Mouse (Mus musculus) layer of hippocampus, adult 2 months (tissue): ENCODE results near the gene Acad12. TPM values are rescaled to one million over a fixed set of nuclear protein-coding genes. Genes with fewer than 3 reads are reported as not detected.
"Not testable (repeated sequence)": the region's sequence is repeated elsewhere in the genome, so short reads cannot be mapped to it uniquely, and the experiment has no call there.

Experiments
- DNase-seq, 2 experiments: peaks; one replicate each; pipeline ENCODE4 v3.0.0; 2022; ENCODE audit warnings: low spot score in 2 of 2
- H3K27ac ChIP-seq: fragments of 200-600 bp; 2 replicates; pipeline ENCODE4 v1.8.1; 2022
- H3K4me3 ChIP-seq: fragments of 200-600 bp; 2 replicates; pipeline ENCODE4 v1.8.1; 2022; ENCODE audit warnings: mild to moderate bottlenecking
- CTCF ChIP-seq: fragments of 200-600 bp; conservative IDR thresholded peaks from 2 replicates; pipeline ENCODE4 v1.8.1; 2022; ENCODE audit warnings: antibody characterized with exemption, mild to moderate bottlenecking, moderate library complexity
- long read RNA-seq, 2 experiments: library from polyadenylated mRNA; stranded (forward); transcript quantifications; one replicate each; pipeline ENCODE4 v2.0.0; 2021; ENCODE audit warnings: borderline mapping rate in 2 of 2
- total RNA-seq, 2 experiments: library from RNA; stranded (reverse); gene quantifications; 2 replicates each; pipeline ENCODE4 v1.2.3; 2021

Gene Acad12
- total RNA-seq, result 1 to 10 TPM; 5.5 to 6.8 TPM
- long read RNA-seq, experiment 1, partial matches to known transcripts, result 3 of 10 reads
- long read RNA-seq, experiment 1, other reads (novel, unspliced or antisense), result 7 of 10 reads
- long read RNA-seq, experiment 2, partial matches to known transcripts, result 2 of 9 reads
- long read RNA-seq, experiment 2, other reads (novel, unspliced or antisense), result 7 of 9 reads

DNA sequence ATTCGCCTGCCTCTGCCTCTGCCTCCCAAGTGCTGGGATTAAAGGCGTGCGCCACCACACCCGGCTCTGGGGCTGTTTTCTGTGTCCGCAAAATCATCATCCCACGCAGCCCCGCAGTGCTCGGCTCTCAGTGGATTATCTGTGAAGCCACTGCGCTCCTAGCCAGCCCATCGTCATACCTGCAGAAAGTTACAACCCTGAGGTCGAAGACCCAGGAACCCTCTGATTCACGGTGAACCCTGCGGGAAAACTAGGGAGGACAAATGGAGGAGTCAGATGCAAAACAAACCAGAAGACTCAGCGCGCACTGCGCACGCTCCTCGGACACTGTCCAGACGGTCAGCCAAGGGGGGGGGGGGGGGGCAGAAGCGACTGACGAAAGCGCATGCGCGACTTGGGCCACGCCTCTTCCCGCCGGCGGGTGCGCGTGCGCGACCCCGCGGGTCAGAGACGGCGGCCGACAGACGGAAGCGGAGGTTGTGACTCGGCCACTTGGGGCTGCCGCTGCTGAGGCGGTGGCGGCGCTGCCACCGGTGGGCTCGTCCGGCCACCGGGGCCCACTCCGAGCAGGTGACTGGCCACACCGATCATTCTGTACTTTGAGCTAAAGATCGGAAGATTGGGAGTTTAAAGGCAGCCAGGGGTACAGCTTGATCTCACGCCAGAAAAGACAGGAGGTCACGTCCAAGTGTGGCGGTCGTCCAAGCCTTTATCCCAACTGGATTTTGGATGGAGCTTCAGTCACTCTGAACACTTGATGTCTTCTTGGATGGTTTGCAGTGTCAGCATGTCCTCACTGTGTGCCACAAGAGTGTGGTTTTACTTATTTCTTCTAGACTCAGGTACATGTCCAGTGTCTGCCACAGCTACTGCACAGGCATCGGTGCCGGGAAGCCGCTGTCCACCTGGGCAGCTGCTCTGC, at the start of gene Acad12:
Acad12 (minus strand) TSS at position 347 of the 922 bp plus-strand sequence.
- H3K4me3 ChIP-seq, result peak within 1 kb of the TSS; percentile 77
- TF ChIP-seq CTCF, result peak; percentile 12; the same call in 1 of the 2 replicates
- DNase-seq, result peak; percentile 63 to 74
- peak within 1 kb of the TSS; percentile 98 for H3K27ac ChIP-seq

GRCm38 (mm10) chr5:121668411-121668810, 49.7 kb upstream of the Acad12 start:
- no peak for DNase-seq
- no peak overlapping the region for H3K27ac ChIP-seq
- H3K4me3 ChIP-seq, result no peak overlapping the region
- TF ChIP-seq CTCF, result no peak

DNA sequence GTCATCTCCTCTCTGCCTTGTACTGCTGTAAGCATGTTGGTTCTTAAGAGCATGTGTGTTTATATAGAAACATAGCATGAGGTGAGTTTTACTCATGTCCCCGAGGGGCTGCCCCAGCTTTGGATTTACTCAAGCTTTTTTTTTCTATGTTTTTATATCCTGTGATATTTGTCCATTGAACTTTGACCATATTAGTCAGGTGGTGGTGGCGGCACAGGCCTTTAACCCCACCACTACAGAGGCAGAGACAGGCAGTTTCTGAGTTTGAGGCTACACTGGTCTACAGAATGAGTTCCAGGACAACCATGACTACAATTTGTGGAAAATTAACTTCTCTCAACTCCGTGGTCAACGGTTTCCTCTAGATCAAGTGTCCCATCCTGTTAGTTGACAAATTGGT, 48.3 kb upstream of the Acad12 start:
- no peak overlapping the region for H3K27ac ChIP-seq
- no peak for TF ChIP-seq CTCF
- H3K4me3 ChIP-seq, result no peak overlapping the region
- DNase-seq, result no peak

GRCm38 (mm10) chr5:121664971-121665370, 46.2 kb upstream of the Acad12 start:
- no peak for DNase-seq
- TF ChIP-seq CTCF, result no peak
- no peak overlapping the region for H3K27ac ChIP-seq
- no peak overlapping the region for H3K4me3 ChIP-seq

GRCm38 (mm10) chr5:121664078-121664477, 45.3 kb upstream of the Acad12 start:
- H3K4me3 ChIP-seq, result no peak overlapping the region
- no peak overlapping the region for H3K27ac ChIP-seq
- DNase-seq, result no peak
- TF ChIP-seq CTCF, result no peak

- no peak for DNase-seq
- no peak for TF ChIP-seq CTCF
- Histone ChIP-seq H3K4me3 (no peak overlapping the region), H3K27ac (no peak overlapping the region)
These were observed 44.7 kb upstream of the Acad12 start for GRCm38 (mm10) chr5:121663456-121663855.

GRCm38 (mm10) chr5:121661494-121661893, 42.8 kb upstream of the Acad12 start:
- peak overlapping the region; percentile 69 for H3K4me3 ChIP-seq
- H3K27ac ChIP-seq, result no peak overlapping the region; the same call in 1 of the 2 replicates
- TF ChIP-seq CTCF, result no peak
- no peak for DNase-seq

DNA sequence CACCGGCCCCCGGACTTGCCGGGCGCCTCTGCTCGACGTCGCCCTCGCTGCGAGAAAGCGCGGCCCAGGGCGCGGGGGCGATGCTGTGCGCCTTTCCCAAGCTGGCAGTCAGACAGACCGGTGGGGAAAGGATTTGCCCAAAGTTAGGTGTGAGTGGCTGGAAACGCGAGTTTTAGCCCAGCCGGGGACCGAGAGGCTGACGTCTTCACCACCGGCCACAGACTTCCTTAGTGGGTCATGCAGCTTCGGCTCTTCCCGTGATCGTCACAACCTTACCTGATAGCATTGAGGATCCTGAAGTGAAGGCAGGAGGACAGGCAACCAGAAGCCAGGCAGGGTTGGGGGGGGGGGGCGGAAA, 42.1 kb upstream of the Acad12 start:
- TF ChIP-seq CTCF, result no peak
- peak overlapping the region; percentile 98 for H3K27ac ChIP-seq
- peak overlapping the region; percentile 69 for H3K4me3 ChIP-seq
- peak in 1 of 2 experiments; percentile 33 for DNase-seq

GRCm38 (mm10) chr5:121660059-121660896, 41.5 kb upstream of the Acad12 start, which contains the start of the genes Acad10 and Brap:
TSS of gene Acad10 (minus strand) at chr5:121660514.
TSS of gene Brap (plus strand) at chr5:121660563.
- TF ChIP-seq CTCF, result no peak
- H3K27ac ChIP-seq, result peak within 1 kb of the TSS; percentile 98
- peak; percentile 93 to 95 for DNase-seq

GRCm38 (mm10) chr5:121657656-121658055, 38.9 kb upstream of the Acad12 start:
- not testable (repeated sequence) for H3K27ac ChIP-seq, DNase-seq, H3K4me3 ChIP-seq

More at GRCm38 (mm10) chr5:121660059-121660896, 41.5 kb upstream of the Acad12 start, which contains the start of the genes Acad10 and Brap:
- peak within 1 kb of the TSS; percentile 69 for H3K4me3 ChIP-seq

GRCm38 (mm10) chr5:121656866-121657265, 38.1 kb upstream of the Acad12 start:
- not testable (repeated sequence) for H3K4me3 ChIP-seq, H3K27ac ChIP-seq, DNase-seq

- TF ChIP-seq CTCF, result no peak
- no peak overlapping the region for H3K4me3 ChIP-seq
- no peak overlapping the region for H3K27ac ChIP-seq
- DNase-seq, result no peak
These were observed 35.8 kb upstream of the Acad12 start for GRCm38 (mm10) chr5:121654526-121654925.

DNA sequence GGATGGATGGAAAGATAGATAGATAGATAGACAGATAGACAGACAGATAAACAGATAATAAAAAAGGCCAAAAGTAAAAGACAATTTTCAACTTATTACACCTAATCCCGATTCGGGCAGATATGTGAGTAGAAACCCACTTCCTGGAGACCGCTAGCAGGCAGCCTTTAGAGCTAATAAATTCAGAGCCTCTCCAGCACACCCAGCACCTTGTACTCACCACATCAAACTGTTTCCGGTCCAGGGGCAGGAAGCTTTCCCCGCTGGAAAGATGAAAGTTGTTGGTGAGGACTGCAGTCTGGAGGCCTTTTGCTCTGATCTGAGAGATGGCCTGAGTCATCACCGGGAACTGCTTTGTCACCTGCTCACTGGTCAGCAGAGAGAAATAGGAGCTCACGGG, 30.4 kb upstream of the Acad12 start:
- Histone ChIP-seq H3K4me3 (no peak overlapping the region), H3K27ac (no peak overlapping the region)
- TF ChIP-seq CTCF, result no peak
- DNase-seq, result no peak
